Mouse (Mus musculus): Measurements from ENCODE around the gene Eomes. TPM values are rescaled to one million over a fixed set of nuclear protein-coding genes. Genes with fewer than 3 reads are reported as not detected.

Gene Eomes
- polyA plus RNA-seq, 1 experiment from 2014 or later: not detected

- H3K9me3 ChIP-seq (ENCODE audit: control insufficient read depth, low read depth, low read length): no peaks in the 10 kb centered on the region
- no peak overlapping the region for H3K27ac ChIP-seq (ENCODE audit: low read length)
- no peaks in the 10 kb centered on the region for H3K27me3 ChIP-seq (ENCODE audit: control insufficient read depth, insufficient read depth, low read length)
- H3K36me3 ChIP-seq (ENCODE audit: control insufficient read depth, insufficient read depth, low read length): no peaks in the 10 kb centered on the region
- H3K9ac ChIP-seq (replicated peaks; ENCODE audit: low read depth, low read length): no peak overlapping the region
- no peaks in the 10 kb centered on the region for H3K4me1 ChIP-seq (ENCODE audit: control insufficient read depth, insufficient read depth, low read length)
- ATAC-seq (ENCODE audit: insufficient number of reproducible peaks, insufficient read depth, low FRiP score, low read depth): no peak
- no peak overlapping the region for H3K4me3 ChIP-seq (ENCODE audit: low read depth, low read length)
- 78% methylated on average over 6 of the region's 6 CpGs for WGBS
- H3K4me2 ChIP-seq (replicated peaks; ENCODE audit: low read depth, low read length): no peak overlapping the region
Observed at GRCm38 (mm10) chr9:118500963-118501362, 23.0 kb downstream of the Eomes start.

GRCm38 (mm10) chr9:118504656-118505055, 26.6 kb downstream of the Eomes start:
- H3K9me3 ChIP-seq (ENCODE audit: control insufficient read depth, low read depth, low read length): no peaks in the 10 kb centered on the region
- 71% methylated on average over 3 of the region's 3 CpGs for WGBS
- H3K36me3 ChIP-seq (ENCODE audit: control insufficient read depth, insufficient read depth, low read length): no peaks in the 10 kb centered on the region
- no peak overlapping the region for H3K9ac ChIP-seq (replicated peaks; ENCODE audit: low read depth, low read length)
- no peak overlapping the region for H3K4me2 ChIP-seq (replicated peaks; ENCODE audit: low read depth, low read length)
- no peak overlapping the region for H3K27ac ChIP-seq (ENCODE audit: low read length)
- H3K27me3 ChIP-seq (ENCODE audit: control insufficient read depth, insufficient read depth, low read length): no peaks in the 10 kb centered on the region
- no peak overlapping the region for H3K4me3 ChIP-seq (ENCODE audit: low read depth, low read length)
- no peak; the same call in 1 of the 2 replicates for ATAC-seq (ENCODE audit: insufficient number of reproducible peaks, insufficient read depth, low FRiP score, low read depth)
- peaks cover 23% of the 10 kb centered on the region for H3K4me1 ChIP-seq (ENCODE audit: control insufficient read depth, insufficient read depth, low read length)

GRCm38 (mm10) chr9:118506020-118506403, 28.0 kb downstream of the Eomes start, which contains the start of gene Golga4:
Gene Golga4, plus strand, starts transcription at chr9:118506267.
- no peaks in the 10 kb centered on the region for H3K27me3 ChIP-seq (ENCODE audit: control insufficient read depth, insufficient read depth, low read length)

GRCm38 (mm10) chr9:118506404-118507231, 28.6 kb downstream of the Eomes start:
- Histone ChIP-seq H3K4me1 (ENCODE audit: control insufficient read depth, insufficient read depth, low read length) (peaks cover 28% of the 10 kb centered on the region), H3K9ac (replicated peaks; ENCODE audit: low read depth, low read length) (peak overlapping the region; percentile 85), H3K4me2 (replicated peaks; ENCODE audit: low read depth, low read length) (peak overlapping the region; percentile 97), H3K36me3 (ENCODE audit: control insufficient read depth, insufficient read depth, low read length) (no peaks in the 10 kb centered on the region), H3K4me3 (ENCODE audit: low read depth, low read length) (peak overlapping the region; percentile 95), H3K27me3 (ENCODE audit: control insufficient read depth, insufficient read depth, low read length) (no peaks in the 10 kb centered on the region), H3K27ac (ENCODE audit: low read length) (peak overlapping the region; percentile 63), H3K9me3 (ENCODE audit: control insufficient read depth, low read depth, low read length) (no peaks in the 10 kb centered on the region)
- ATAC-seq (ENCODE audit: insufficient number of reproducible peaks, insufficient read depth, low FRiP score, low read depth): peak; percentile 46; the same call in 1 of the 2 replicates
- under 1% methylated on average over 49 of the region's 57 CpGs for WGBS

More at GRCm38 (mm10) chr9:118506020-118506403, 28.0 kb downstream of the Eomes start, which contains the start of gene Golga4:
- Histone ChIP-seq H3K4me2 (replicated peaks; ENCODE audit: low read depth, low read length) (peak within 1 kb of the TSS; percentile 97), H3K4me1 (ENCODE audit: control insufficient read depth, insufficient read depth, low read length) (peaks cover 23% of the 10 kb centered on the region), H3K36me3 (ENCODE audit: control insufficient read depth, insufficient read depth, low read length) (no peaks in the 10 kb centered on the region), H3K9ac (replicated peaks; ENCODE audit: low read depth, low read length) (peak within 1 kb of the TSS; percentile 85), H3K9me3 (ENCODE audit: control insufficient read depth, low read depth, low read length) (no peaks in the 10 kb centered on the region), H3K4me3 (ENCODE audit: low read depth, low read length) (peak within 1 kb of the TSS; percentile 95), H3K27ac (ENCODE audit: low read length) (peak within 1 kb of the TSS; percentile 63)
- peak; percentile 85 for ATAC-seq (ENCODE audit: insufficient number of reproducible peaks, insufficient read depth, low FRiP score, low read depth)
- WGBS: under 1% methylated on average over 43 of the region's 43 CpGs

GRCm38 (mm10) chr9:118507552-118507951, 29.5 kb downstream of the Eomes start:
- WGBS: 79% methylated on average over 6 of the region's 6 CpGs
- ATAC-seq (ENCODE audit: insufficient number of reproducible peaks, insufficient read depth, low FRiP score, low read depth): no peak
- no peaks in the 10 kb centered on the region for H3K9me3 ChIP-seq (ENCODE audit: control insufficient read depth, low read depth, low read length)
- no peaks in the 10 kb centered on the region for H3K27me3 ChIP-seq (ENCODE audit: control insufficient read depth, insufficient read depth, low read length)
- no peak overlapping the region for H3K9ac ChIP-seq (replicated peaks; ENCODE audit: low read depth, low read length)
- peaks cover 35% of the 10 kb centered on the region for H3K4me1 ChIP-seq (ENCODE audit: control insufficient read depth, insufficient read depth, low read length)
- peak overlapping the region; percentile 97 for H3K4me2 ChIP-seq (replicated peaks; ENCODE audit: low read depth, low read length)
- H3K27ac ChIP-seq (ENCODE audit: low read length): no peak overlapping the region
- H3K4me3 ChIP-seq (ENCODE audit: low read depth, low read length): peak overlapping the region; percentile 95
- no peaks in the 10 kb centered on the region for H3K36me3 ChIP-seq (ENCODE audit: control insufficient read depth, insufficient read depth, low read length)

- ATAC-seq (ENCODE audit: insufficient number of reproducible peaks, insufficient read depth, low FRiP score, low read depth): no peak
- Histone ChIP-seq H3K27me3 (ENCODE audit: control insufficient read depth, insufficient read depth, low read length) (no peaks in the 10 kb centered on the region), H3K4me2 (replicated peaks; ENCODE audit: low read depth, low read length) (no peak overlapping the region), H3K27ac (ENCODE audit: low read length) (no peak overlapping the region), H3K9me3 (ENCODE audit: control insufficient read depth, low read depth, low read length) (no peaks in the 10 kb centered on the region), H3K9ac (replicated peaks; ENCODE audit: low read depth, low read length) (no peak overlapping the region), H3K4me1 (ENCODE audit: control insufficient read depth, insufficient read depth, low read length) (peaks cover 35% of the 10 kb centered on the region), H3K4me3 (ENCODE audit: low read depth, low read length) (no peak overlapping the region), H3K36me3 (ENCODE audit: control insufficient read depth, insufficient read depth, low read length) (no peaks in the 10 kb centered on the region)
- WGBS: 84% methylated on average over 7 of the region's 7 CpGs
Observed at GRCm38 (mm10) chr9:118508601-118509000, 30.6 kb downstream of the Eomes start.

GRCm38 (mm10) chr9:118510941-118511690, 33.1 kb downstream of the Eomes start:
- Histone ChIP-seq H3K36me3 (ENCODE audit: control insufficient read depth, insufficient read depth, low read length) (peaks cover 9% of the 10 kb centered on the region), H3K4me1 (ENCODE audit: control insufficient read depth, insufficient read depth, low read length) (peaks cover 35% of the 10 kb centered on the region), H3K4me2 (replicated peaks; ENCODE audit: low read depth, low read length) (no peak overlapping the region), H3K27me3 (ENCODE audit: control insufficient read depth, insufficient read depth, low read length) (no peaks in the 10 kb centered on the region), H3K9ac (replicated peaks; ENCODE audit: low read depth, low read length) (no peak overlapping the region), H3K4me3 (ENCODE audit: low read depth, low read length) (no peak overlapping the region), H3K27ac (ENCODE audit: low read length) (no peak overlapping the region), H3K9me3 (ENCODE audit: control insufficient read depth, low read depth, low read length) (no peaks in the 10 kb centered on the region)
- WGBS: 63% methylated on average over 15 of the region's 15 CpGs
- ATAC-seq (ENCODE audit: insufficient number of reproducible peaks, insufficient read depth, low FRiP score, low read depth): no peak

DNA sequence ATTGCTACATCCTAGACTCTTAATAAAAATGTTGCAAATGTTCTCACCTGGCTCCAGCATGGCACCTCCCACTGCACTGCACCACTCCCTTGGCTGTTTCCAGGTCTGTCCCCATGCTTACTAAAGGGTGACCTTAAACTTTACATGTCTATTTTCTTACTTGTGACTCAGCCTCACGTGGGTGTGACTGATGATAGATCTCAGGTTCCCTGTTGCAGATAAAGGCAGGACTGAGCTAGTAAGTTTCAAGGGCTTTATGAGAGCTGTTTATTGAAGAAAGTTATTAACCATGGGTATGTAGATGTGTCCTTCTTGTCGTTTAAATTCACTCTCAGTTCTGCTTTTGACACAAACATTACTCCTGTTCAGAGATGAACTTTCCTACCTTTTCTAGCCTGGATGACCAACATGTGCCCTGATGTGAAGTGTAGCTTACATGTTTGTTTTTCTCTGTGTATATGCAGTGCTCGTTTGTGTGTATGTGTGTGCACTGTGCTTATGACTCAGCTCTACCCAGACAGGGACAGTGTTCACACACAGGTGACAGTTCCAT, 34.7 kb downstream of the Eomes start:
- H3K27ac ChIP-seq (ENCODE audit: low read length): no peak overlapping the region
- no peak overlapping the region for H3K4me2 ChIP-seq (replicated peaks; ENCODE audit: low read depth, low read length)

More for the DNA sequence above, 34.7 kb downstream of the Eomes start:
- no peak overlapping the region for H3K9ac ChIP-seq (replicated peaks; ENCODE audit: low read depth, low read length)
- no peak overlapping the region for H3K4me3 ChIP-seq (ENCODE audit: low read depth, low read length)
- no peaks in the 10 kb centered on the region for H3K9me3 ChIP-seq (ENCODE audit: control insufficient read depth, low read depth, low read length)
- H3K36me3 ChIP-seq (ENCODE audit: control insufficient read depth, insufficient read depth, low read length): peaks cover 9% of the 10 kb centered on the region
- H3K4me1 ChIP-seq (ENCODE audit: control insufficient read depth, insufficient read depth, low read length): peaks cover 25% of the 10 kb centered on the region
- peak; percentile 83 for ATAC-seq (ENCODE audit: insufficient number of reproducible peaks, insufficient read depth, low FRiP score, low read depth)
- WGBS: 55% methylated on average over 3 of the region's 3 CpGs
- no peaks in the 10 kb centered on the region for H3K27me3 ChIP-seq (ENCODE audit: control insufficient read depth, insufficient read depth, low read length)

All from stomach, embryonic 14.5 days (tissue).